ENCODE assay signal across 8 mouse cellular contexts in the genomic region with DNA sequence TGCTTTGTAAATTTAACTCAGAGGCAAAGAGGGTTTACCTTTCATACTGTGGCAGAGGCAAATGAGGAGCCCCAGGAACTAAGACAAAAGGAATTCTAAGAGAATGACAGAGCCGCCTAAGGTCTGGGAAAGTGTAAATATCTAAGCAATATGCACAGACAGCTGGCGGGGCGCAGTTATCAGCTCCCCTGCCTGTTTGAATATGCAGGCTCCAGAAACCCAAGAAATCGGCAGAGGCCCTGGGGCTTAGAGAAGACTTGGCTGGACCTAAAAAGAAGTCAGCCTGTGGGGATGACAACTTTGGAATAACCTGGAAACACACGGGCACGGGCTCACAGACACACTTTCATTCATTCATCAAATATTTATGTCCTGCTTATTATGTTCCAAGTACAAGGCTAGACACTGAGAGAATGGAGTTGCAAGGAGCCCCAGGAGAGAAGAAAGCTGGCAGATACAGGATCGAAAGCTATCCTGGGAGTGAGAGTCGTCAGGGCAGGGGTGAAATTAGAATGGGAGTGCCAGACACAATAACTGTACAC.
DNase-seq lines count a peak whose midpoint lies in the region; ATAC-seq lines count a peak whose summit lies in the region.

No protein-coding gene starts in this region.

- H3K4me2 ChIP-seq in heart, embryonic 13.5 days, result peak overlapping the region; percentile 69
- H3K4me2 ChIP-seq in hindbrain, embryonic 14.5 days (replicated peaks), result peak overlapping the region; percentile 42
- H3K4me2 ChIP-seq in midbrain, embryonic 11.5 days, result peak overlapping the region; percentile 46

- no peaks in the 10 kb centered on the region for H3K36me3 ChIP-seq in heart, embryonic 13.5 days
- H3K36me3 ChIP-seq in hindbrain, embryonic 14.5 days (replicated peaks; ENCODE audit: control insufficient read depth, insufficient read depth), result no peaks in the 10 kb centered on the region
- H3K36me3 ChIP-seq in midbrain, embryonic 11.5 days (ENCODE audit: control insufficient read depth, insufficient read depth, low read length), result no peaks in the 10 kb centered on the region

- intact Hi-C loops in left cerebral cortex, postnatal 36 days (cut with DNase I), result no loop called here

- H3K27ac ChIP-seq in heart, embryonic 13.5 days (replicated peaks), result peak overlapping the region; percentile 41
- H3K27ac ChIP-seq in hindbrain, embryonic 14.5 days, result 0 out of 2 replicates have a peak overlapping the region, but pooled peaks have one; percentile 44
- no peak overlapping the region for H3K27ac ChIP-seq in midbrain, embryonic 11.5 days (ENCODE audit: low read depth, low read length)

- no peaks in the 10 kb centered on the region for H3K9me3 ChIP-seq in heart, embryonic 13.5 days
- H3K9me3 ChIP-seq in hindbrain, embryonic 14.5 days (ENCODE audit: control insufficient read depth, low read length), result no peaks in the 10 kb centered on the region
- no peaks in the 10 kb centered on the region for H3K9me3 ChIP-seq in midbrain, embryonic 11.5 days (ENCODE audit: control insufficient read depth, low read length)

- ATAC-seq in heart, embryonic 13.5 days (ENCODE audit: extremely low read depth, insufficient number of reproducible peaks, low FRiP score, low TSS enrichment), result no peak
- ATAC-seq in hindbrain, embryonic 14.5 days (ENCODE audit: low FRiP score), result no peak
- ATAC-seq in midbrain, embryonic 11.5 days (ENCODE audit: low FRiP score), result no peak

- no peak for DNase-seq in heart, adult 8-10 months (ENCODE audit: low spot score)
- peak; percentile 31 for DNase-seq in c-Kit-positive CD71-positive TER-119-negative erythroid progenitor cells, embryonic 14.5 days (ENCODE audit: low read depth)
- DNase-seq in hindbrain, embryonic 14.5 days (ENCODE audit: low spot score), result no peak
- peak; percentile 89 for DNase-seq in midbrain, embryonic 11.5 days (ENCODE audit: low spot score, missing footprints)
- no peak for DNase-seq in ovary, adult 18-20 months (ENCODE audit: low spot score)
- DNase-seq in left cerebral cortex, postnatal 36 days (ENCODE audit: low spot score in 2 of 2), result no peak
- DNase-seq in layer of hippocampus, postnatal 10 days (ENCODE audit: low spot score in 2 of 2), result no peak

- peaks cover 22% of the 10 kb centered on the region for H3K27me3 ChIP-seq in heart, embryonic 13.5 days (replicated peaks)
- H3K27me3 ChIP-seq in hindbrain, embryonic 14.5 days (ENCODE audit: control insufficient read depth, insufficient read depth, low read length), result no peaks in the 10 kb centered on the region
- H3K27me3 ChIP-seq in midbrain, embryonic 11.5 days (ENCODE audit: control insufficient read depth, insufficient read depth, low read length), result no peaks in the 10 kb centered on the region

- peak overlapping the region; percentile 43 for H3K4me3 ChIP-seq in heart, embryonic 13.5 days
- no peak overlapping the region for H3K4me3 ChIP-seq in hindbrain, embryonic 14.5 days (replicated peaks; ENCODE audit: low read length)
- H3K4me3 ChIP-seq in midbrain, embryonic 11.5 days (ENCODE audit: low read depth, low read length), result peak overlapping the region; percentile 20; the same call in 1 of the 2 replicates

- WGBS in heart, embryonic 13.5 days, result 12% methylated on average over 8 of the region's 8 CpGs
- 3% methylated on average over 8 of the region's 8 CpGs for WGBS in hindbrain, embryonic 14.5 days
- 6% methylated on average over 8 of the region's 8 CpGs for WGBS in midbrain, embryonic 11.5 days

- H3K4me1 ChIP-seq in heart, embryonic 13.5 days, result peaks cover 45% of the 10 kb centered on the region
- H3K4me1 ChIP-seq in hindbrain, embryonic 14.5 days (replicated peaks; ENCODE audit: control insufficient read depth, insufficient read depth, low read length), result peaks cover 31% of the 10 kb centered on the region
- H3K4me1 ChIP-seq in midbrain, embryonic 11.5 days (ENCODE audit: control insufficient read depth, insufficient read depth, low read length), result peaks cover 10% of the 10 kb centered on the region; the same call in 1 of the 2 replicates

- H3K9ac ChIP-seq in heart, embryonic 13.5 days, result 0 out of 2 replicates have a peak overlapping the region, but pooled peaks have one; percentile 57
- H3K9ac ChIP-seq in hindbrain, embryonic 14.5 days, result no peak overlapping the region
- H3K9ac ChIP-seq in midbrain, embryonic 11.5 days (ENCODE audit: low read length), result no peak overlapping the region

Comparison
In these comparisons a context has a peak if more than half of its experiments do, and no peak if none do; other contexts are left out.
1. DNase-seq: peak in c-Kit-positive CD71-positive TER-119-negative erythroid progenitor cells, embryonic 14.5 days (single experiment) and midbrain, embryonic 11.5 days (single experiment); none in heart, adult 8-10 months (single experiment), hindbrain, embryonic 14.5 days (single experiment), ovary, adult 18-20 months (single experiment), left cerebral cortex, postnatal 36 days (0 of 2) and layer of hippocampus, postnatal 10 days (0 of 2).
2. Peak in every context shown above with its lines, with median percentiles within 50 percentile points of each other: H3K4me2 ChIP-seq.